Mouse (Mus musculus) adrenal gland, postnatal 25 days (tissue): Measurements from ENCODE around the gene Gm8246. TPM values are rescaled to one million over a fixed set of nuclear protein-coding genes. Genes with fewer than 3 reads are reported as not detected.
"Not testable (repeated sequence)": the region's sequence is repeated elsewhere in the genome, so short reads cannot be mapped to it uniquely, and the experiment has no call there.

Experiments
- DNase-seq: peaks from one replicate; pipeline ENCODE4 v3.0.0; 2021; ENCODE audit warnings: mixed read lengths
- long read RNA-seq: library from polyadenylated mRNA; stranded (forward); transcript quantifications from one replicate; pipeline ENCODE4 v2.0.0, GENCODE M21; 2021
- total RNA-seq: library from RNA; stranded (reverse); gene quantifications from 2 replicates; pipeline ENCODE4 v1.2.3, GENCODE M21; 2021

Gm8246 gene
- total RNA-seq = not detected in 2 replicates
- long read RNA-seq = 0 reads

- DNase-seq = not testable (repeated sequence)
Observed at GRCm38 (mm10) chr14:5477730-5478129, at the start of gene Gm8246. Gm8246 (minus strand) TSS chr14:5477830.

- DNase-seq = not testable (repeated sequence)
Observed at GRCm38 (mm10) chr14:5501374-5501773, 23.7 kb upstream of the Gm8246 start, which contains the start of gene Gm3488. Gm3488 (plus strand) TSS chr14:5501674.

DNA sequence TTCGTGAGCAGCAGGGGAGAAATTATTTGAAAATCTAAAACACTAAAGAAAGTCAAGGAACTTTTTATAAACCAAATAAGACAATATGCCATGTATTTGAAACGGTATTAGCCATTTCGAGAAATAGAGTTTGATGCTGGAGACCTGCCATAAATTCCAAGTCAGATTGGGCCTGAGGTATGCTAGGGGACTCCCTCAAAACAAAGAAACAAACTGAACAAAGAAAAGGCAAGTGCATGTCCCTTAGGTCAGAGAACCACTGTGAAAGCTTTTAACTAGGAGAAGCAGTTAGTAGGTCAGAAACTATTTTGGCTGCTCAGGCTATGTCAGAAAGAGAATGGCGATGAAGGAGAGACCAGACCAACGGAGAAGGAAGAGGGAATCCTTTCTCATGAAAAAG lies 6.3 kb upstream of the Gm8246 start, which contains the start of gene Gm3187:
Gm3187 (plus strand) TSS at position 301 of the 400 bp plus-strand sequence.
- DNase-seq = not testable (repeated sequence)

- not testable (repeated sequence) for DNase-seq
Observed at GRCm38 (mm10) chr14:5460469-5460868, 17.2 kb downstream of the Gm8246 start.

GRCm38 (mm10) chr14:5455367-5455766 lies 22.3 kb downstream of the Gm8246 start, which contains the start of gene Gm3194:
Gm3194 (minus strand) TSS chr14:5455467.
- DNase-seq = not testable (repeated sequence)

Other genes with a start within 250 kb of the Gm8246 start
- gene Gm3526, start 217.2 kb downstream of the Gm8246 start, total RNA-seq = not detected in 2 replicates
- gene Gm3542, start 142.9 kb downstream of the Gm8246 start, total RNA-seq = not detected in 2 replicates
- gene Gm3500, start 88.8 kb downstream of the Gm8246 start, total RNA-seq = not detected in 2 replicates
- gene Gm3194, start 22.4 kb downstream of the Gm8246 start, total RNA-seq = 0.73 TPM in 1 of 2 replicates, not detected in the other
- gene Gm3187, start 6.4 kb upstream of the Gm8246 start, total RNA-seq = not detected in 2 replicates
- 0.58 TPM in 1 of 2 replicates, not detected in the other for gene Gm3488, start 23.8 kb upstream of the Gm8246 start, total RNA-seq
- not detected in 2 replicates for gene Gm3532, start 60.7 kb upstream of the Gm8246 start, total RNA-seq
- not detected in 2 replicates for gene Gm8265, start 155.2 kb upstream of the Gm8246 start, total RNA-seq
- gene Gm9603, start 209.6 kb upstream of the Gm8246 start, total RNA-seq = not detected in 2 replicates